27 mouse cellular contexts compared by ENCODE assay signal in genomic region chr19:27409782-27410181, GRCm38 (mm10). TPM values are rescaled to one million over a fixed set of nuclear protein-coding genes. Genes with fewer than 3 reads are reported as not detected.
DNase-seq lines count a peak whose midpoint lies in the region; ATAC-seq and TF ChIP-seq lines count a peak whose summit lies in the region.
"Had no signal": no experiment of that assay in that cellular context is flagged by ENCODE, and none has a peak within 500 bp of the region (broad histone marks: within the 10 kb centered on the region; RNA-seq: fewer than 3 reads in every experiment).

No protein-coding gene starts in this region.

- no peak overlapping the region for H3K27ac ChIP-seq in heart, embryonic 10.5 days
- no peak overlapping the region for H3K27ac ChIP-seq in heart, embryonic 13.5 days (replicated peaks)
- H3K27ac ChIP-seq in gastrocnemius, adult 2 months, result no peak overlapping the region
- H3K27ac ChIP-seq: embryonic facial prominence, embryonic 10.5 days; embryonic facial prominence, embryonic 13.5 days; forebrain, embryonic 12.5 days; forebrain, embryonic 15.5 days; hindbrain, embryonic 14.5 days; hindbrain, postnatal 0 days had no signal

- H3K36me3 ChIP-seq in heart, embryonic 10.5 days, result peaks cover 34% of the 10 kb centered on the region
- H3K36me3 ChIP-seq in heart, embryonic 13.5 days, result peaks cover 41% of the 10 kb centered on the region

- no peak for TF ChIP-seq CTCF in gastrocnemius, adult 2 months (IDR thresholded peaks at IDR 0.05)

- H3K27me3 ChIP-seq in heart, embryonic 10.5 days (ENCODE audit: insufficient read depth, poor library complexity, severe bottlenecking), result no peaks in the 10 kb centered on the region
- H3K27me3 ChIP-seq in heart, embryonic 13.5 days (replicated peaks), result peaks cover 11% of the 10 kb centered on the region; the same call in 1 of the 2 replicates
- H3K27me3 ChIP-seq: embryonic facial prominence, embryonic 13.5 days; forebrain, embryonic 12.5 days; forebrain, embryonic 15.5 days had no signal

- intact Hi-C loops in gastrocnemius, adult 2 months (cut with DNase I), result loop anchor here (10.0 kb wide), 1 partner anchor 195 kb away; the partner anchor contains the start of gene Vldlr

- DNase-seq in heart, adult 11 months, result peak; percentile 87
- DNase-seq in heart, embryonic 10.5 days (ENCODE audit: low spot score), result no peak
- no peak for DNase-seq in heart, adult 9 months (ENCODE audit: low spot score in 2 of 2)
- peak; percentile 17 for DNase-seq in testis, postnatal 10 days (ENCODE audit: low spot score)
- no peak for DNase-seq in testis, postnatal 14 days (ENCODE audit: low spot score)
- peak; percentile 48 for DNase-seq in heart, postnatal 4 days
- no peak for DNase-seq in gastrocnemius, adult 2 months
- DNase-seq: adrenal gland, adult 8-10 months; adrenal gland, postnatal 25 days; cerebellum, adult 18-20 months; cerebellum, adult 9-11 months; cerebellum, postnatal 25 days; gastrocnemius, postnatal 10 days; gastrocnemius, postnatal 36 days; kidney, adult 18-20 months; kidney, adult 9 months had no signal

- H3K9me3 ChIP-seq in heart, embryonic 10.5 days, result no peaks in the 10 kb centered on the region
- no peaks in the 10 kb centered on the region for H3K9me3 ChIP-seq in heart, embryonic 13.5 days
- H3K9me3 ChIP-seq: embryonic facial prominence, embryonic 10.5 days; embryonic facial prominence, embryonic 13.5 days; forebrain, embryonic 12.5 days; forebrain, embryonic 15.5 days had no signal

- no peaks in the 10 kb centered on the region for H3K4me1 ChIP-seq in heart, embryonic 10.5 days
- H3K4me1 ChIP-seq in heart, embryonic 13.5 days, result peaks cover 26% of the 10 kb centered on the region
- H3K4me1 ChIP-seq: embryonic facial prominence, embryonic 10.5 days; embryonic facial prominence, embryonic 13.5 days; forebrain, embryonic 12.5 days; forebrain, embryonic 15.5 days had no signal

- ATAC-seq in heart, embryonic 13.5 days (ENCODE audit: extremely low read depth, insufficient number of reproducible peaks, low FRiP score, low TSS enrichment), result no peak
- ATAC-seq: activated CD4-positive, CD25-positive, alpha-beta regulatory T cell, adult 4 months; forebrain, embryonic 15.5 days; hindbrain, postnatal 0 days; inflammation-experienced regulatory T-cells, adult 6 months; intestine, embryonic 16.5 days had no signal

- H3K4me3 ChIP-seq in heart, embryonic 10.5 days, result no peak overlapping the region
- H3K4me3 ChIP-seq in heart, embryonic 13.5 days, result no peak overlapping the region
- no peak overlapping the region for H3K4me3 ChIP-seq in gastrocnemius, adult 2 months
- H3K4me3 ChIP-seq: embryonic facial prominence, embryonic 10.5 days; embryonic facial prominence, embryonic 13.5 days; erythroblast, embryonic 14.5 days; forebrain, embryonic 12.5 days; forebrain, embryonic 15.5 days had no signal

- H3K4me2 ChIP-seq in heart, embryonic 13.5 days, result peak overlapping the region; percentile 8; the same call in 1 of the 2 replicates
- H3K4me2 ChIP-seq: embryonic facial prominence, embryonic 13.5 days; forebrain, embryonic 12.5 days; forebrain, embryonic 15.5 days; hindbrain, embryonic 14.5 days had no signal

- no peak overlapping the region for H3K9ac ChIP-seq in heart, embryonic 13.5 days
- H3K9ac ChIP-seq: embryonic facial prominence, embryonic 13.5 days; forebrain, embryonic 12.5 days; forebrain, embryonic 15.5 days; hindbrain, embryonic 14.5 days had no signal

RNA-seq across cellular contexts. Expression of gene Pum3, which starts 19.8 kb away (rescaled TPM):
- 67.2 and 82.3 TPM in 2 replicates for polyA plus RNA-seq in heart, embryonic 10.5 days (2016; fragmentation: Nextera tagmentation; extraction: Ambion mirVana)
- 41.2 and 42.2 TPM in 2 replicates for polyA plus RNA-seq in heart, embryonic 13.5 days (2015; fragmentation: Nextera tagmentation; extraction: Ambion mirVana)
- 10 to 100 TPM; 40.1 to 45.0 TPM for total RNA-seq in heart, postnatal 4 days (2021)
- total RNA-seq in gastrocnemius, adult 2 months (2021), result 10 to 100 TPM; 18.4 to 29.5 TPM

Comparison
In these comparisons a context has a peak if more than half of its experiments do, and no peak if none do; other contexts are left out.
1. DNase-seq: peak in heart, adult 11 months (single experiment), testis, postnatal 10 days (single experiment) and heart, postnatal 4 days (single experiment); none in heart, embryonic 10.5 days (single experiment), heart, adult 9 months (0 of 2), testis, postnatal 14 days (single experiment) and gastrocnemius, adult 2 months (single experiment).